Mouse (Mus musculus) thymus, adult 2 months (tissue): ENCODE measurements around the gene Lmbrd1.
"Not testable (repeated sequence)": the region's sequence is repeated elsewhere in the genome, so short reads cannot be mapped to it uniquely, and the experiment has no call there.

Source experiments
- CTCF ChIP-seq: fragments of 200-500 bp; IDR thresholded peaks from 2 replicates; pipeline ENCODE4 v1.5.1; 2012; ENCODE audit warnings: mild to moderate bottlenecking, control low read depth, low read length, moderate library complexity, borderline replicate concordance; ENCODE audit not compliant: control insufficient read depth, poor library complexity, insufficient read depth; ENCODE audit errors: extremely low read depth
- POLR2A ChIP-seq: fragments of 200-500 bp; IDR thresholded peaks from 2 replicates; pipeline ENCODE4 v1.6.1; 2012; ENCODE audit warnings: mild to moderate bottlenecking, low read length, control low read depth, moderate library complexity; ENCODE audit not compliant: control insufficient read depth, poor library complexity, insufficient read depth; ENCODE audit errors: extremely low read depth

DNA sequence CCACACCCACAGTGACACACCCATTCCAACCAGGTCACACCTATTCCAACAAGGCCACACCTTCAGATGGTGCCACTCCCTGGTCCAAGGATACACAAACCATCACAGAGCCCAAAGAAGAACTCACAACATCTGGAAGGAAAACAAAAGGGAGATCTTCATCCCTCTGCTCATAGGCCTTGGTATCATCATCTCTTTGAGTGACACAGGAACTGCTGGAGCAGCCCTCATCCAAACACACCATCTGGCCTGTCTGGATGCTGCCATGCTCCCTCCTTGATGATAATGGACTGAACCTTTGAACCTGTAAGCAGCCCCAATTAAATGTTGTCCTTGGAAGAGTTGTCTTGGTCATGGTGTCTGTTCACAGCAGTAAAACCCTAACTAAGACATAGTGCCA, 17.8 kb upstream of the Lmbrd1 start:
- TF ChIP-seq CTCF, POLR2A: not testable (repeated sequence)
